Mouse (Mus musculus): ENCODE data around the gene Casz1. TPM values are rescaled to one million over a fixed set of nuclear protein-coding genes. Genes with fewer than 3 reads are reported as not detected.

Gene Casz1
- polyA plus RNA-seq, 1 experiment from 2014 or later: 7.3 TPM

DNA sequence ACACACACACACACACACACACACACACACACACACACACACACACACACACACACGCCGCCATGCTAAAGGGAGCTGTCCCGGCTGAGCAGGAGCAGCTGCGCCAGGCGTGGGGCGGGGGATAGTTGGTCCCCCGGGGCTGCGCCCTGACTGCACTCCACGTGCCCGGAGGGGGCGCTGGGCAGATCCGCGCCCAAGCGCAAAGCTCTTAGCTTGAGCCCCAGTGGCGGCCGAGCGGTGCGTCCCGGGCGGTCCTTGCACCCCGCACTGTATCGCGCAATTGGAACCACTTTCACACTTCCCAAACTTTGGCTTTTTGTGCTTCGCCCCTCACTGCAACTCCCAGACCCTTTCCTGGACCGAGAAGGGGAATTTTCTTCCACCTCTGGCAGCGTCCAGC lies 2.6 kb downstream of the Casz1 start:
- H3K9me3 ChIP-seq (ENCODE audit: control insufficient read depth, low read length): no peaks in the 10 kb centered on the region
- H3K27me3 ChIP-seq (ENCODE audit: control insufficient read depth, insufficient read depth, low read depth, low read length): peaks cover 41% of the 10 kb centered on the region
- H3K27ac ChIP-seq (ENCODE audit: low read length): no peak overlapping the region
- no peaks in the 10 kb centered on the region for H3K36me3 ChIP-seq (ENCODE audit: control insufficient read depth, insufficient read depth, low read length)
- H3K4me3 ChIP-seq (ENCODE audit: low read length): peak overlapping the region; percentile 75
- peak; percentile 46 for ATAC-seq (ENCODE audit: low read depth)
- WGBS: under 1% methylated on average over 17 of the region's 26 CpGs
- peak overlapping the region; percentile 96 for H3K4me2 ChIP-seq (ENCODE audit: low read depth, low read length)
- peak overlapping the region; percentile 25; the same call in 1 of the 2 replicates for H3K9ac ChIP-seq (ENCODE audit: low read length)
- peaks cover 22% of the 10 kb centered on the region for H3K4me1 ChIP-seq (replicated peaks; ENCODE audit: control insufficient read depth, insufficient read depth, low read length)

DNA sequence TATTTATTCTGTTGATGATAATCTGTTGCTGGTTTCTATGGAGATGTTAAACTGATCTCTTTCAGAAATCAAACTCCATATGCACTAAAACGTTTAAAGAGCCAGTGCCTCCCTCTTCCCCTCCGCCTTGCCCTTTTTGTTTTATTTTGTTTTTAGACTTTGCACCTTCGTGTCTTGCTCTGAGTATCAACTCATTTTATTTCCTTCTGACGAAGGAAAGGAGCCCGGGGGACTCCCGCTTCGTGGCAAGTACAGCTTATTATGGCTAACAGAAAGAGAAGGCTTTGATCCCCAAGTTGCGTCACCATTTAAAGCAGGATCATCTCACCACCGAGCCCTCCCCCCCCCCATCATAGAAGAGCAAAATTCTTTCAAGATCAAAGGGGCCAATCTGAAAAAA lies 3.2 kb downstream of the Casz1 start:
- no peak overlapping the region for H3K27ac ChIP-seq (ENCODE audit: low read length)
- peak overlapping the region; percentile 75 for H3K4me3 ChIP-seq (ENCODE audit: low read length)
- H3K4me1 ChIP-seq (replicated peaks; ENCODE audit: control insufficient read depth, insufficient read depth, low read length): peaks cover 24% of the 10 kb centered on the region
- H3K4me2 ChIP-seq (ENCODE audit: low read depth, low read length): peak overlapping the region; percentile 96
- H3K9me3 ChIP-seq (ENCODE audit: control insufficient read depth, low read length): no peaks in the 10 kb centered on the region
- WGBS: 3% methylated on average over 9 of the region's 9 CpGs
- no peak for ATAC-seq (ENCODE audit: low read depth)
- no peak overlapping the region for H3K9ac ChIP-seq (ENCODE audit: low read length)
- H3K27me3 ChIP-seq (ENCODE audit: control insufficient read depth, insufficient read depth, low read depth, low read length): peaks cover 41% of the 10 kb centered on the region
- no peaks in the 10 kb centered on the region for H3K36me3 ChIP-seq (ENCODE audit: control insufficient read depth, insufficient read depth, low read length)

DNA sequence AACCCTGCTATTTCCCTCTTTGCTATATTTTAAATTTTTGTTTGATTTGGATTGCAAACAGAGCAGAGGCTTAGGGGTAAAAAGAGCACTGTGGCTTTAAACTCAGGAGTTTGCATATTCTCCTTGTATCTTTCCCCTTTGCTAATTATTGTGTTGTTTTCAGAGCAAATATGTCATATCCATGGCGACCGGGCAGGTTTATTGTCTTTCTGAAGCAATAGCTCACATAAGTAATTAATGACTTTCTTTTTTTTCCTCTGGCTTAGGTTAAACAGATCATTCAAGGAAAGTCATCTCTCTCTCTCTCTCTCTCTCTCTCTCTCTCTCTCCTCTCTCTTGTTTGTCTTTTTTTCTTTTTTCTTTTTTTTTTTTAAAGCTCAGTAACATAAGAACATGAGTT lies 4.6 kb downstream of the Casz1 start:
- peaks cover 41% of the 10 kb centered on the region for H3K27me3 ChIP-seq (ENCODE audit: control insufficient read depth, insufficient read depth, low read depth, low read length)
- 5% methylated on average over 2 of the region's 2 CpGs for WGBS
- no peak overlapping the region for H3K4me2 ChIP-seq (ENCODE audit: low read depth, low read length)
- no peak for ATAC-seq (ENCODE audit: low read depth)
- H3K36me3 ChIP-seq (ENCODE audit: control insufficient read depth, insufficient read depth, low read length): no peaks in the 10 kb centered on the region
- H3K9me3 ChIP-seq (ENCODE audit: control insufficient read depth, low read length): no peaks in the 10 kb centered on the region
- no peak overlapping the region for H3K27ac ChIP-seq (ENCODE audit: low read length)
- peaks cover 24% of the 10 kb centered on the region for H3K4me1 ChIP-seq (replicated peaks; ENCODE audit: control insufficient read depth, insufficient read depth, low read length)
- no peak overlapping the region for H3K4me3 ChIP-seq (ENCODE audit: low read length)
- no peak overlapping the region for H3K9ac ChIP-seq (ENCODE audit: low read length)

DNA sequence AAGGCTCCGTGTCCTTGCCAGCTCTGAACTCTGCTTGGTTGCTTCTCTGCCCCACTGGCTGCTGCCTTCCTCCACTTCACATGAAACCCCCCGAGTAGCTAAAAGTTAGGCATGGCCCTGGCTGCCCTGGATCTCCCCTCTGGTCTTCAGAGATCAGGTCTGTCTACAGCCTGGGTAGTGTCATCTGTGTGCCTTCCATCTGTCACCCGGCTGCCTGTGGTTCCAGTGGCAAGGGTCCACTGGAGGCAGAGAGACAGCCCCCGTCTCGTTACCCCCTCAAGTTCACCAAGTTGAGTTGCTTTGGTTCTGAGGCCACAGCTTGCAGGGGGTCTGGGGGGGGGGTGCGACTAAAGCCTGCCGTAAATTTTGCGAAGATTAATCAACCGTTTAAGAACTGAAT lies 6.5 kb downstream of the Casz1 start:
- ATAC-seq (ENCODE audit: low read depth): no peak
- no peak overlapping the region for H3K4me2 ChIP-seq (ENCODE audit: low read depth, low read length)
- H3K4me1 ChIP-seq (replicated peaks; ENCODE audit: control insufficient read depth, insufficient read depth, low read length): peaks cover 14% of the 10 kb centered on the region
- no peak overlapping the region for H3K4me3 ChIP-seq (ENCODE audit: low read length)
- no peak overlapping the region for H3K27ac ChIP-seq (ENCODE audit: low read length)
- no peaks in the 10 kb centered on the region for H3K36me3 ChIP-seq (ENCODE audit: control insufficient read depth, insufficient read depth, low read length)
- H3K9ac ChIP-seq (ENCODE audit: low read length): no peak overlapping the region
- 81% methylated on average over 9 of the region's 9 CpGs for WGBS
- no peaks in the 10 kb centered on the region for H3K9me3 ChIP-seq (ENCODE audit: control insufficient read depth, low read length)
- H3K27me3 ChIP-seq (ENCODE audit: control insufficient read depth, insufficient read depth, low read depth, low read length): peaks cover 30% of the 10 kb centered on the region

DNA sequence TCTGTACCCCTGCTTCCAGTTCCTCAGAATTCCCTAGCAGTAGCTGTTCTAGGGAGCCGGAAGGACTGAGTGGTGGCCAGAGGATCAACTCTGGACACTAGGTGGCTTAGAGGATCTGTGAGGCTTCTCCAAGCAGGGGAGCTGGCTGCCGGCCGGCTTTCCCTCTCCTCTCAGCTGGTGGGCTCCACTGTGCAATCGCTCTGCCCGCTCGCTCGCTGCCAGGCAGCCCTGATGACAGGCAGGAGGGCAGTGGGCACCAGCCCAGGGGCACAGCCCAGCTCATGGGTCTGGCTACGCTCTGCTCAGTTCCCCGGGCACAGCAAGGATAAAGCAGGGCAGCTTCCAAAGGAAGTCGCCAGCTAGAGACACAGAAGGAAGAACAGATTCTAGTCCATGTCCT lies 7.7 kb downstream of the Casz1 start:
- Histone ChIP-seq H3K4me3 (ENCODE audit: low read length) (no peak overlapping the region; the same call in 1 of the 2 replicates), H3K4me1 (replicated peaks; ENCODE audit: control insufficient read depth, insufficient read depth, low read length) (0 out of 2 replicates have a peak, but pooled peaks cover 9% of the 10 kb centered on the region), H3K27ac (ENCODE audit: low read length) (no peak overlapping the region), H3K9me3 (ENCODE audit: control insufficient read depth, low read length) (no peaks in the 10 kb centered on the region), H3K9ac (ENCODE audit: low read length) (peak overlapping the region; percentile 55), H3K4me2 (ENCODE audit: low read depth, low read length) (peak overlapping the region; percentile 30), H3K36me3 (ENCODE audit: control insufficient read depth, insufficient read depth, low read length) (no peaks in the 10 kb centered on the region), H3K27me3 (ENCODE audit: control insufficient read depth, insufficient read depth, low read depth, low read length) (peaks cover 22% of the 10 kb centered on the region)
- 14% methylated on average over 10 of the region's 10 CpGs for WGBS
- peak; percentile 87 for ATAC-seq (ENCODE audit: low read depth)

DNA sequence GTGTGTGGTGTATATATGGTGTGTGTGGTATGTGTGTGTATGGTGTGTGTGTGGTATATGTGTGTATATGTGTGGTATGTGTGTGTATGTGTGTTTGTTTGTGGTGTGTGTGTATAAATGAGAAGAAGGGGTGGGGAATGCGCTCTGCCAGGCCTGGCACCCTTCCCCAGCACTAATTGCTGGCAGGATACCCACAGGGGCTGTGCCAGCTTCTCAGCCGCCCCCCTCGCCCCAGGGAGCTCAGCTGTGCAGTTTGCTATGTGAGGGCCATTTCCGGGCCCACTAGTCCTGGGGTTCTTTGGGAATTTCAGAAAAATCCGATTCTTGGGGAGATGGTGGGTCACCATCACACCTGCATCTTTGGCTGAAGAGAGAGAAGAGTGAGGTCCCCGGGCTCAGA lies 9.0 kb downstream of the Casz1 start:
- Histone ChIP-seq H3K9ac (ENCODE audit: low read length) (no peak overlapping the region), H3K4me3 (ENCODE audit: low read length) (no peak overlapping the region), H3K4me2 (ENCODE audit: low read depth, low read length) (no peak overlapping the region), H3K9me3 (ENCODE audit: control insufficient read depth, low read length) (no peaks in the 10 kb centered on the region), H3K27ac (ENCODE audit: low read length) (no peak overlapping the region), H3K27me3 (ENCODE audit: control insufficient read depth, insufficient read depth, low read depth, low read length) (peaks cover 17% of the 10 kb centered on the region; the same call in 1 of the 2 replicates), H3K4me1 (replicated peaks; ENCODE audit: control insufficient read depth, insufficient read depth, low read length) (0 out of 2 replicates have a peak, but pooled peaks cover 6% of the 10 kb centered on the region), H3K36me3 (ENCODE audit: control insufficient read depth, insufficient read depth, low read length) (no peaks in the 10 kb centered on the region)
- no peak for ATAC-seq (ENCODE audit: low read depth)
- 79% methylated on average over 6 of the region's 6 CpGs for WGBS

DNA sequence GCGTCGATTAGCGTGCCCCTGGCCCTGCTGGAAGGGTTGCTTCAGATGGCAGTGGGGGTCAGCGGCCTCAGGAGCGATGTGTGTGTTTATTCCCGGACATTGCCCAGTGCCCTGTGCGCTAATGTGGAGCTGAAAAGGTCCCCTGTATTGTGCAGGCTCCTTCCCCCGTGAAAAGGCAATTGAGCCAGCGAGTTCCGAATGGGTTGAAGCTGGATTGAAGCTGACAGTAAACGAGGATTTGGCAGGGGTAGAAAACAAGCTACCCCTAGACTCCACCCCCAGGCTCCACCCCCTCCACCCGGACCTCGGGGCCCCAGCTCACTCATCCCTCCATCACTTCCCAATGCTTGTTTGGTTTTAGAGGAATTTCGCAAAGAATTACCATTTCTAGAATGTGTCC lies 12.3 kb downstream of the Casz1 start:
- Histone ChIP-seq H3K9me3 (ENCODE audit: control insufficient read depth, low read length) (0 out of 2 replicates have a peak, but pooled peaks cover 4% of the 10 kb centered on the region), H3K4me2 (ENCODE audit: low read depth, low read length) (no peak overlapping the region), H3K27me3 (ENCODE audit: control insufficient read depth, insufficient read depth, low read depth, low read length) (no peaks in the 10 kb centered on the region; the same call in 1 of the 2 replicates), H3K36me3 (ENCODE audit: control insufficient read depth, insufficient read depth, low read length) (no peaks in the 10 kb centered on the region), H3K4me3 (ENCODE audit: low read length) (no peak overlapping the region), H3K27ac (ENCODE audit: low read length) (no peak overlapping the region), H3K4me1 (replicated peaks; ENCODE audit: control insufficient read depth, insufficient read depth, low read length) (0 out of 2 replicates have a peak, but pooled peaks cover 6% of the 10 kb centered on the region), H3K9ac (ENCODE audit: low read length) (no peak overlapping the region)
- 15% methylated on average over 14 of the region's 14 CpGs for WGBS
- no peak for ATAC-seq (ENCODE audit: low read depth)

DNA sequence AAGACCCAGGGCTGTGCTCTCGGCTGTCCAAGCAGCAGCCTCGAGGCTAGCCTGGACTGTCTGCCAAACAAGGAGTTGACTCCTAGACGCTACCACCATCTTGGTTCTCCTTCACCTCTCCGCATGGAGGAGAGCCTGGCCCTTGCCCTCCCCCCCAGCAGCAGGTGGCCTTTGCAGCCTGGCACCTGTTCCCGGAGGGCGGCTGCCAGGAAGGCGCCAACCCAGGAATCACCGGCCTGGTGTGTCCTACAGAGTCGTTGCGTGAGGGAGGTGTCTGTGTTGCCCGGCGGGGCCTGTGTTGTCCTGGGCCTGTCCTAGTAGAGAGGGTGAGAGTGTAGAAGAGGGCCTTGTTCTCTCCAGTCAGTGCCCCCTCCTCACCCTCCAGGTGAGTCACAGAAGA lies 13.9 kb downstream of the Casz1 start:
- Histone ChIP-seq H3K4me3 (ENCODE audit: low read length) (no peak overlapping the region), H3K27ac (ENCODE audit: low read length) (no peak overlapping the region), H3K36me3 (ENCODE audit: control insufficient read depth, insufficient read depth, low read length) (no peaks in the 10 kb centered on the region), H3K9ac (ENCODE audit: low read length) (no peak overlapping the region), H3K4me1 (replicated peaks; ENCODE audit: control insufficient read depth, insufficient read depth, low read length) (peaks cover 4% of the 10 kb centered on the region; the same call in 1 of the 2 replicates), H3K27me3 (ENCODE audit: control insufficient read depth, insufficient read depth, low read depth, low read length) (no peaks in the 10 kb centered on the region), H3K9me3 (ENCODE audit: control insufficient read depth, low read length) (0 out of 2 replicates have a peak, but pooled peaks cover 4% of the 10 kb centered on the region), H3K4me2 (ENCODE audit: low read depth, low read length) (no peak overlapping the region)
- 90% methylated on average over 12 of the region's 12 CpGs for WGBS
- no peak for ATAC-seq (ENCODE audit: low read depth)

DNA sequence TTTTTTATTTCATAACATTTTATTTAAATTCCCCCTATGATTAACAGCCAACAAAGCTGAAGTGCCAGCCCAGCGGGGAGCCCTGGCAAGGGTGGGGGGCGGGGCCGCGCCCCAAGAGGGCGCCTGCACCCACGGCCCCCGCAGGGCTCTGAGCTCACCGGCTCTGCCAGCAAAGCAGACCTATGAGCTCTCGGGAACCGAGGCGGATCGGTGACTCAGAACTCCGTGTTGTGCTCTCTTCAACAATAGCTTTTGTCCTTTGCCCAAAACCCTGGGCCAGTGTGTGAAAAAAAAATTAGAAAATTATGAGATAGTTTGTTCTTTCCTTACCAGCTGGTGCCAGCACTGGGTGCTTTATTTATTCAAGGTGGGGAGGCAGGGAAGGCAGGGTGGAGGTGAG lies 15.9 kb downstream of the Casz1 start:
- no peak overlapping the region for H3K9ac ChIP-seq (ENCODE audit: low read length)
- H3K36me3 ChIP-seq (ENCODE audit: control insufficient read depth, insufficient read depth, low read length): no peaks in the 10 kb centered on the region
- H3K27me3 ChIP-seq (ENCODE audit: control insufficient read depth, insufficient read depth, low read depth, low read length): no peaks in the 10 kb centered on the region; the same call in 1 of the 2 replicates
- H3K4me3 ChIP-seq (ENCODE audit: low read length): no peak overlapping the region
- no peak for ATAC-seq (ENCODE audit: low read depth)
- WGBS: 59% methylated on average over 13 of the region's 13 CpGs
- H3K4me2 ChIP-seq (ENCODE audit: low read depth, low read length): no peak overlapping the region
- H3K9me3 ChIP-seq (ENCODE audit: control insufficient read depth, low read length): 0 out of 2 replicates have a peak, but pooled peaks cover 4% of the 10 kb centered on the region
- H3K4me1 ChIP-seq (replicated peaks; ENCODE audit: control insufficient read depth, insufficient read depth, low read length): peaks cover 4% of the 10 kb centered on the region; the same call in 1 of the 2 replicates
- H3K27ac ChIP-seq (ENCODE audit: low read length): no peak overlapping the region

Data from lung, embryonic 16.5 days (tissue).